Comparison of ENCODE assay signal across 15 mouse cellular contexts in genomic region chr16:91661397-91661796, GRCm38 (mm10).
"Had no signal": no experiment of that assay in that cellular context is flagged by ENCODE, and none has a peak within 500 bp of the region (broad histone marks: within the 10 kb centered on the region; RNA-seq: fewer than 3 reads in every experiment).

No protein-coding gene starts in this region.

- DNase-seq: cerebellum, adult 9-10 months; cerebellum, adult 9-11 months; cerebellum, postnatal 10 days; cerebellum, postnatal 14 days; cerebellum, postnatal 25 days; cerebellum, postnatal 36 days; embryo, embryonic 11 days; forebrain, postnatal 0 days; gastrocnemius, adult 2 months; gastrocnemius, postnatal 10 days; gastrocnemius, postnatal 14 days; gastrocnemius, postnatal 25 days; gastrocnemius, postnatal 36 days; heart, adult 18-20 months; heart, adult 2 months had no signal
